Mouse (Mus musculus) thymus, adult 2 months (tissue): ENCODE results near the gene Cul7.

ENCODE experiments used
- CTCF ChIP-seq: fragments of 200-500 bp; IDR thresholded peaks from 2 replicates; pipeline ENCODE4 v1.5.1; 2012; ENCODE audit warnings: mild to moderate bottlenecking, control low read depth, low read length, moderate library complexity, borderline replicate concordance; ENCODE audit not compliant: control insufficient read depth, poor library complexity, insufficient read depth; ENCODE audit errors: extremely low read depth
- POLR2A ChIP-seq: fragments of 200-500 bp; IDR thresholded peaks from 2 replicates; pipeline ENCODE4 v1.6.1; 2012; ENCODE audit warnings: mild to moderate bottlenecking, low read length, control low read depth, moderate library complexity; ENCODE audit not compliant: control insufficient read depth, poor library complexity, insufficient read depth; ENCODE audit errors: extremely low read depth

DNA sequence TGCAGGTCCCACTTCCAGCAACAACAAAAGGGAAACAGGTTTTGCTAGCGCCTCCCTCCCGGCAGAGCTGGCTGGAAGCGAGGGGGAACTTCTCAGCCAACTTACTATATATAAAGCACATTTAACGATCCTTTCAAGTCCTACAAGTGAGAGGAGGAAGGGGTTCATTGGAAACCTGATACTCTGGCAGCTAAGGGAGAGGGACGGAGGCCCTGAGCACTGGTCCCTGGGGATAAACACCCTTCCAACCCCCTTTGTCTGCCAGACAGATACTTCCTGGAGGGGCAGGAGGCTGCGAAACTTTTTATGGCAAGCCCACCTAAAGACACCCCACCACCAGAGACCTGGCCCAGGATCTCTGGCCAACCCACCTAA, 31.8 kb upstream of the Cul7 start:
- TF ChIP-seq CTCF = no peak
- no peak for TF ChIP-seq POLR2A
